Mouse (Mus musculus) MEL (cell line): ENCODE measurements around the gene Cc2d1a.

Experiments
- CHD1 ChIP-seq: IDR thresholded peaks from 2 replicates; pipeline ENCODE4 v1.6.1; 2012; ENCODE audit warnings: low read depth, mild to moderate bottlenecking, inconsistent platforms, low read length, improper control_type of control experiment
- CTCF ChIP-seq, 3 experiments: IDR thresholded peaks in 2 of 3; conservative IDR thresholded peaks in 1 of 3; 2 replicates each; pipeline ENCODE4 v1.5.1; 2011 to 2012; ENCODE audit warnings: low read length in 3 of 3, low read depth in 2 of 3, mild to moderate bottlenecking in 2 of 3, improper control_type of control experiment in 1 of 3, inconsistent platforms in 1 of 3, mixed read lengths in 1 of 3, moderate library complexity in 1 of 3; ENCODE audit not compliant: control insufficient read depth in 1 of 3, insufficient read depth in 1 of 3, poor library complexity in 1 of 3, severe bottlenecking in 1 of 3
- EP300 ChIP-seq, 2 experiments: IDR thresholded peaks; 2 replicates each; pipeline ENCODE4 v1.6.1; 2011; ENCODE audit warnings: improper control_type of control experiment in 2 of 2, low read length in 2 of 2, low read depth in 1 of 2, mild to moderate bottlenecking in 1 of 2
- GATA1 ChIP-seq: IDR thresholded peaks from 2 replicates; pipeline ENCODE4 v1.6.1; 2011; ENCODE audit warnings: low read depth, low read length, improper control_type of control experiment
- HCFC1 ChIP-seq: IDR thresholded peaks from 2 replicates; pipeline ENCODE4 v1.6.1; 2012; ENCODE audit warnings: low read depth, mild to moderate bottlenecking, inconsistent platforms, low read length, improper control_type of control experiment, moderate library complexity
- JUND ChIP-seq: IDR thresholded peaks from 2 replicates; pipeline ENCODE4 v1.6.1; 2011; ENCODE audit warnings: low read depth, mild to moderate bottlenecking, improper control_type of control experiment, low read length
- MAX ChIP-seq: IDR thresholded peaks from 2 replicates; pipeline ENCODE4 v1.6.1; 2011; ENCODE audit warnings: low read length, improper control_type of control experiment
- NELFE ChIP-seq: IDR thresholded peaks from 2 replicates; pipeline ENCODE4 v1.6.1; 2011; ENCODE audit warnings: low read depth, low read length, improper control_type of control experiment
- POLR2A ChIP-seq, 2 experiments: IDR thresholded peaks; 2 replicates each; pipeline ENCODE4 v1.6.1; 2011 to 2012; ENCODE audit warnings: low read length in 2 of 2, mild to moderate bottlenecking in 2 of 2, control low read depth in 1 of 2, improper control_type of control experiment in 1 of 2, low read depth in 1 of 2, moderate library complexity in 1 of 2; ENCODE audit not compliant: control insufficient read depth in 1 of 2, insufficient read depth in 1 of 2, poor library complexity in 1 of 2
- SMC3 ChIP-seq: IDR thresholded peaks from 2 replicates; pipeline ENCODE4 v1.6.1; 2011; ENCODE audit warnings: low read depth, low read length, improper control_type of control experiment
- TBP ChIP-seq: IDR thresholded peaks from 2 replicates; pipeline ENCODE4 v1.8.0; 2011; ENCODE audit warnings: low read depth, low read length, improper control_type of control experiment
- TCF12 ChIP-seq: IDR thresholded peaks from 2 replicates; pipeline ENCODE4 v1.6.1; 2014; ENCODE audit warnings: low read depth, mild to moderate bottlenecking, inconsistent platforms, low read length, improper control_type of control experiment, moderate library complexity
- USF1 ChIP-seq: IDR thresholded peaks from 2 replicates; pipeline ENCODE4 v1.6.1; 2014; ENCODE audit warnings: low read depth, mild to moderate bottlenecking, inconsistent platforms, low read length, improper control_type of control experiment, moderate library complexity

GRCm38 (mm10) chr8:84179946-84180345 lies 32.2 kb upstream of the Cc2d1a start:
- TF ChIP-seq POLR2A (IDR thresholded peaks at IDR 0.05; ENCODE audit: control insufficient read depth in 1 of 2, insufficient read depth in 1 of 2, low read depth in 1 of 2, low read length in 2 of 2, poor library complexity in 1 of 2) = no peak
- no peak for TF ChIP-seq CTCF (IDR thresholded peaks at IDR 0.05 in 2 of 3, conservative IDR thresholded peaks at IDR 0.05 in 1 of 3; ENCODE audit: control insufficient read depth in 1 of 3, insufficient read depth in 1 of 3, low read depth in 2 of 3, low read length in 3 of 3, poor library complexity in 1 of 3, severe bottlenecking in 1 of 3)
- no peak for TF ChIP-seq EP300 (IDR thresholded peaks at IDR 0.05; ENCODE audit: low read depth in 1 of 2, low read length in 2 of 2)
- TF ChIP-seq USF1 = no peak
- no peak for TF ChIP-seq TCF12
- no peak for TF ChIP-seq TBP
- no peak for TF ChIP-seq HCFC1
- TF ChIP-seq GATA1 = no peak
- TF ChIP-seq CHD1 = no peak
- no peak for TF ChIP-seq MAX
- no peak for TF ChIP-seq NELFE
- TF ChIP-seq SMC3 = no peak
- TF ChIP-seq JUND = no peak
